Mouse (Mus musculus) embryonic facial prominence, embryonic 15.5 days (tissue): ENCODE measurements around the gene Cenph. TPM values are rescaled to one million over a fixed set of nuclear protein-coding genes. Genes with fewer than 3 reads are reported as not detected.
"Not testable (repeated sequence)": the region's sequence is repeated elsewhere in the genome, so short reads cannot be mapped to it uniquely, and the experiment has no call there.

ENCODE experiments used
- ATAC-seq: fragments of 200-750 bp; cut with Nextera tagmentation; 2 replicates; pipeline ENCODE4 v1.8.0; 2017; ENCODE audit warnings: low read depth, moderate TSS enrichment; ENCODE audit not compliant: insufficient number of reproducible peaks, low FRiP score, low TSS enrichment
- H3K27ac ChIP-seq: fragments of 300-500 bp; sonication (generic); replicated peaks from 2 replicates; pipeline ENCODE4 v1.5.1; 2015; ENCODE audit warnings: mild to moderate bottlenecking, inconsistent platforms
- H3K27me3 ChIP-seq: fragments of 300-500 bp; sonication (generic); 2 replicates; pipeline ENCODE4 v1.6.1; 2015; ENCODE audit warnings: inconsistent platforms
- H3K36me3 ChIP-seq: fragments of 300-500 bp; sonication (generic); 2 replicates; pipeline ENCODE4 v1.6.1; 2015; ENCODE audit warnings: mild to moderate bottlenecking, inconsistent platforms
- H3K4me1 ChIP-seq: fragments of 300-500 bp; sonication (generic); 2 replicates; pipeline ENCODE4 v1.6.1; 2015; ENCODE audit warnings: inconsistent platforms
- H3K4me2 ChIP-seq: fragments of 300-500 bp; sonication (generic); replicated peaks from 2 replicates; pipeline ENCODE4 v1.6.1; 2015; ENCODE audit warnings: mild to moderate bottlenecking, inconsistent platforms
- H3K4me3 ChIP-seq: fragments of 300-500 bp; sonication (generic); replicated peaks from 2 replicates; pipeline ENCODE4 v1.5.1; 2015; ENCODE audit warnings: mild to moderate bottlenecking, inconsistent platforms
- H3K9ac ChIP-seq: fragments of 300-500 bp; sonication (generic); 2 replicates; pipeline ENCODE4 v1.6.1; 2015; ENCODE audit warnings: inconsistent platforms
- H3K9me3 ChIP-seq: fragments of 300-500 bp; sonication (generic); replicated peaks from 2 replicates; pipeline ENCODE4 v1.6.1; 2016; ENCODE audit warnings: inconsistent platforms
- WGBS: fragments of 180-500 bp; shearing (Covaris S2); methylation state at CpG from one replicate; pipeline ENCODE4 v1.1.7; 2015; 5-methylcytosine and 5-hydroxymethylcytosine counted together
- polyA plus RNA-seq: library from polyadenylated mRNA; unstranded; fragments of >200 nt; fragmentation: Nextera tagmentation; extraction: Ambion mirVana; gene quantifications from 2 replicates; pipeline ENCODE4 v1.2.1, GENCODE M21; 2015

The Cenph gene
- polyA plus RNA-seq, 1 experiment from 2014 or later = 29.6 TPM

DNA sequence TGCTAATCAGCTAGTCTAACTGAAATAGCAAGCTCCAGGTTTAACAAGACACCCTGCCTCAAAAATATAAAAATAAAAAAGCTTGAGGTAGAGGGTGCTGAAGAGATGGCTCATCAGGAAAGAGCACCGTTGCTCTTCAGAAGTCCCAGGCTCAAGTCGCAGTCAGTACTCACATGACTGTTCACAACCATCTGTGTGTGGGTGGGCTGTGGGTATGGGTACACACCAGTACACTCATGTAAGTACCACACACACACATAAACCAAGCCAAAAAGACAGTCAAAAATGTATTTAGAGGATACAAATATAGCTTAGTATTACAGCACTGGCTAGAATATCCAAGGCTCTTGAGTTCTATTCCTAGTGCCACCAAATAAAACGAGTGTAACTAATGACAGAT lies 29.6 kb downstream of the Cenph start:
- Histone ChIP-seq H3K4me3 (no peak overlapping the region), H3K4me2 (no peak overlapping the region), H3K27ac (no peak overlapping the region), H3K9ac (no peak overlapping the region), H3K9me3 (no peaks in the 10 kb centered on the region), H3K27me3 (no peaks in the 10 kb centered on the region), H3K36me3 (no peaks in the 10 kb centered on the region), H3K4me1 (0 out of 2 replicates have a peak, but pooled peaks cover 4% of the 10 kb centered on the region)
- ATAC-seq = no peak
- 84% methylated on average over 3 of the region's 3 CpGs for WGBS

- Histone ChIP-seq H3K4me2 (peak within 1 kb of the TSS; percentile 69), H3K9me3 (no peaks in the 10 kb centered on the region), H3K27ac (peak within 1 kb of the TSS; percentile 90), H3K4me3 (peak within 1 kb of the TSS; percentile 75), H3K9ac (peak within 1 kb of the TSS; percentile 58), H3K36me3 (no peaks in the 10 kb centered on the region), H3K27me3 (no peaks in the 10 kb centered on the region), H3K4me1 (0 out of 2 replicates have a peak, but pooled peaks cover 4% of the 10 kb centered on the region)
- peak; percentile 94 for ATAC-seq
- WGBS = under 1% methylated on average over 52 of the region's 52 CpGs
Measured at GRCm38 (mm10) chr13:100744036-100744744, 31.5 kb downstream of the Cenph start, which contains the start of gene Mrps36. Mrps36 (minus strand) TSS chr13:100744659.

DNA sequence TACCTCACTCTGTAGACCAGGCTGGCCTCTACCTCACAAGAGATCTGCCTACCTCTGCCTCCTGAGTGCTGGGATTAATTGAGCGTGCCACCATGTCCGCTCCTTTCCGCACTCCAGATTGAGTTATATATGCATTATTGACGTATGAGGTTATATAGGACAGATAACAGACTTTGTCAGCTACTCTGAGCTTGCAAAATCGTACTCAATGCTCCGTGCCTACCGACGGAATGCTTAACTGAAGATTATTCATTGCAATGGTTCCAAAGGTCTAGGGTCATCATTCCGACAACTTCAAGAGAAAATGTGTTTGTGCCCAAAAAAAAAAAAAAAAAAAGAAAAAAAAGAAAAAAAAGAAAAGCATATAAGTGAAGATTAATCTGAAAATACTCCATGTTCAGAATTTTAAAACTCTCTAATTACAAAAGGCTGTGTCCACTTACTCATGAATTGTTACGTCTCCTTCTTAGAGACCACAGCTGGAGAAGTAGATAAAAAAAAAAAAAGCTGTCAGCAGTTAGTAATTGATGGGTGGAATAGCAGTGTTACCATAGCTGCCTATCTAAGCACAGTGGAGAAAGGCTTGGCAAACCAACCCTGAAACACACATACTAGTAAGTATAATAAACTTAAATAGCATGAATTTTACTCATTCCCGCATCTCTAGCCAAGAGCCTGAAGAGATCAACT lies 32.2 kb downstream of the Cenph start:
- Histone ChIP-seq H3K27ac (peak overlapping the region; percentile 90), H3K36me3 (0 out of 2 replicates have a peak, but pooled peaks cover 3% of the 10 kb centered on the region), H3K4me2 (peak overlapping the region; percentile 69), H3K4me3 (peak overlapping the region; percentile 75), H3K27me3 (no peaks in the 10 kb centered on the region), H3K9me3 (no peaks in the 10 kb centered on the region), H3K9ac (peak overlapping the region; percentile 58), H3K4me1 (0 out of 2 replicates have a peak, but pooled peaks cover 4% of the 10 kb centered on the region)
- 68% methylated on average over 11 of the region's 11 CpGs for WGBS
- 0 out of 2 replicates have a peak, but pooled peaks have one; percentile 6 for ATAC-seq

GRCm38 (mm10) chr13:100742831-100743230 lies 32.9 kb downstream of the Cenph start:
- no peaks in the 10 kb centered on the region for H3K27me3 ChIP-seq
- H3K27ac ChIP-seq = no peak overlapping the region
- WGBS = 93% methylated on average over 5 of the region's 5 CpGs
- H3K9ac ChIP-seq = no peak overlapping the region
- no peak overlapping the region for H3K4me2 ChIP-seq
- no peak overlapping the region for H3K4me3 ChIP-seq
- peaks cover 8% of the 10 kb centered on the region; the same call in 1 of the 2 replicates for H3K36me3 ChIP-seq
- H3K4me1 ChIP-seq = 0 out of 2 replicates have a peak, but pooled peaks cover 4% of the 10 kb centered on the region
- H3K9me3 ChIP-seq = no peaks in the 10 kb centered on the region
- ATAC-seq = no peak

- H3K36me3 ChIP-seq = peaks cover 20% of the 10 kb centered on the region
- H3K4me3 ChIP-seq = no peak overlapping the region
- no peak overlapping the region for H3K4me2 ChIP-seq
- no peaks in the 10 kb centered on the region for H3K27me3 ChIP-seq
- H3K4me1 ChIP-seq = peaks cover 15% of the 10 kb centered on the region
- H3K9ac ChIP-seq = no peak overlapping the region
- no peaks in the 10 kb centered on the region for H3K9me3 ChIP-seq
- no peak overlapping the region for H3K27ac ChIP-seq
- ATAC-seq = no peak
- 97% methylated on average over 2 of the region's 2 CpGs for WGBS
Measured at GRCm38 (mm10) chr13:100732756-100733155, 42.9 kb downstream of the Cenph start.

DNA sequence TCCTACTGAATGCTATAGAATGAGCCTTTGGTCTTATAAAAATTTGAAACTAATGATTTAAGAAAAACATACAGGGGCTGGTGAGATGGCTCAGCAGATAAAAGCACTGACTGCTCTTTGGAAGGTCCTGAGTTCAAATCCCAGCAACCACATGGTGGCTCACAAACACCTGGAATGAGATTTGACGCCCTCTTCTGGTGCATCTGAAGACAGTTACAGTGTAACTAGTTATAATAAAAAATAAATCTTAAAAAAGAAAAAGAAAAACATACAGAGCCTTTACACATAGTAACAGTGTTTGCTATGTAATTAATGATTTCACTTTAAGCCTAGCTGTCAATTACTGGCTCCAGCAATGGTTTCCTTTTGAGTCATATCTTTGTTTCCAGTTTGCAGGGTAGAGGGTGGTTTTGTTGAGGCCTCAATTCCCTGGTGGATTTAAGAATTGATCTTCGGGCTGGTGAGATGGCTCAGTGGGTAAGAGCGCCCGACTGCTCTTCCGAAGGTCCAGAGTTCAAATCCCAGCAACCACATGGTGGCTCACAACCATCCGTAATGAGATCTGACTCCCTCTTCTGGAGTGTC lies 44.1 kb downstream of the Cenph start:
- Histone ChIP-seq H3K4me1 (peaks cover 19% of the 10 kb centered on the region), H3K4me3 (peak overlapping the region; percentile 84), H3K27ac (peak overlapping the region; percentile 94), H3K36me3 (peaks cover 17% of the 10 kb centered on the region; the same call in 1 of the 2 replicates), H3K4me2 (peak overlapping the region; percentile 61; the same call in 1 of the 2 replicates)
- not testable (repeated sequence) for ATAC-seq, H3K9ac ChIP-seq, H3K9me3 ChIP-seq, H3K27me3 ChIP-seq
- WGBS = 91% methylated on average over 6 of the region's 6 CpGs

GRCm38 (mm10) chr13:100730861-100731176 lies 44.9 kb downstream of the Cenph start, which contains the start of gene Cdk7:
Cdk7 (minus strand) TSS chr13:100730939.
- WGBS = under 1% methylated on average over 19 of the region's 19 CpGs

DNA sequence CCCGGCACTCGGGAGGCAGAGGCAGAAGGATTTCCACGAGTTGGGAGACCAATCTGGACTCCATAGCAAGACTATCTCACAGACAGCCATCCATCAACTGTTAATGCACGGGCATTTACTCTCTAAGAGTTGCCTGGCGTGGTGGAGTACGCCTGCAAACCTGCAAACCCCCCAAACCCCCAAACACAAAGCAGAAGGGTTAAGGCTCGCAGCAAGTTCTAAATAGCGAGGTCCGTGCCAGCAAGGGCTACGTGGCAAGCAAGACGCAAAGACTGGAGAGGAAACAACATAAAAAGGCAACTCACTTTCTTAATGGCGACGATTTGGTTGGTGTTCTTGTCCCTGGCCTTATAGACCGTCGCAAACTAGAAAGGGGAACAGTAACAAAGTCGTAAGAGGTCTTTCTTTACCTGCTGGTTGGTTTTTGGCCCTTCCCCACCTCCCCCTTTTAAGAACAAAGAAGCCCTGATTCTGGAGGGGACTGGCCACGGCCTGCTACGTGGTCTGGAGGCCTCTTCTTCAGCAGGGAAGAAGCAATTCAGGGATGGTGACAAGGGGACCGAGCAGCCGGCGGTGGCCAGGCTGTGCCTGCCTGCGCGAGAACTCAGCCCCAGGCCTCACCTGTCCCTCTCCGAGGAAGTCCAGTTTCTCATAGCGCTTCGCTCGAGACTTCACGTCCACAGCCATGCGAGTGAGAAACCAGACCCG lies 45.4 kb downstream of the Cenph start:
- Histone ChIP-seq H3K27ac (peak overlapping the region; percentile 94), H3K27me3 (no peaks in the 10 kb centered on the region), H3K9ac (peak overlapping the region; percentile 86), H3K4me1 (peaks cover 22% of the 10 kb centered on the region), H3K36me3 (peaks cover 15% of the 10 kb centered on the region; the same call in 1 of the 2 replicates), H3K9me3 (no peaks in the 10 kb centered on the region), H3K4me2 (peak overlapping the region; percentile 61), H3K4me3 (peak overlapping the region; percentile 84)
- WGBS = under 1% methylated on average over 30 of the region's 30 CpGs
- no peak for ATAC-seq

More at GRCm38 (mm10) chr13:100730861-100731176, 44.9 kb downstream of the Cenph start, which contains the start of gene Cdk7:
- Histone ChIP-seq H3K27me3 (no peaks in the 10 kb centered on the region), H3K27ac (peak within 1 kb of the TSS; percentile 94), H3K4me2 (peak within 1 kb of the TSS; percentile 61), H3K36me3 (peaks cover 15% of the 10 kb centered on the region; the same call in 1 of the 2 replicates), H3K9ac (peak within 1 kb of the TSS; percentile 86), H3K9me3 (no peaks in the 10 kb centered on the region), H3K4me1 (peaks cover 22% of the 10 kb centered on the region), H3K4me3 (peak within 1 kb of the TSS; percentile 84)
- peak; percentile 97 for ATAC-seq

GRCm38 (mm10) chr13:100728530-100728929 lies 47.2 kb downstream of the Cenph start:
- WGBS = 92% methylated on average over 4 of the region's 4 CpGs
- H3K9ac ChIP-seq, H3K9me3 ChIP-seq, ATAC-seq, H3K27me3 ChIP-seq, H3K27ac ChIP-seq, H3K4me2 ChIP-seq: not testable (repeated sequence)
- H3K36me3 ChIP-seq = peaks cover 15% of the 10 kb centered on the region; the same call in 1 of the 2 replicates
- H3K4me1 ChIP-seq = peaks cover 27% of the 10 kb centered on the region
- H3K4me3 ChIP-seq = 0 out of 2 replicates have a peak overlapping the region, but pooled peaks have one; percentile 84

- WGBS = 88% methylated on average over 5 of the region's 5 CpGs
- Histone ChIP-seq H3K27me3 (no peaks in the 10 kb centered on the region), H3K4me3 (no peak overlapping the region), H3K4me2 (no peak overlapping the region), H3K4me1 (peaks cover 27% of the 10 kb centered on the region), H3K27ac (no peak overlapping the region), H3K36me3 (peaks cover 16% of the 10 kb centered on the region; the same call in 1 of the 2 replicates), H3K9ac (no peak overlapping the region), H3K9me3 (no peaks in the 10 kb centered on the region)
- ATAC-seq = no peak
Measured at GRCm38 (mm10) chr13:100728086-100728485, 47.6 kb downstream of the Cenph start.
